Mouse (Mus musculus): ENCODE measurements around the gene Syce1l. TPM values are rescaled to one million over a fixed set of nuclear protein-coding genes. Genes with fewer than 3 reads are reported as not detected.

Syce1l gene
- polyA plus RNA-seq, 1 experiment from 2014 or later = not detected

DNA sequence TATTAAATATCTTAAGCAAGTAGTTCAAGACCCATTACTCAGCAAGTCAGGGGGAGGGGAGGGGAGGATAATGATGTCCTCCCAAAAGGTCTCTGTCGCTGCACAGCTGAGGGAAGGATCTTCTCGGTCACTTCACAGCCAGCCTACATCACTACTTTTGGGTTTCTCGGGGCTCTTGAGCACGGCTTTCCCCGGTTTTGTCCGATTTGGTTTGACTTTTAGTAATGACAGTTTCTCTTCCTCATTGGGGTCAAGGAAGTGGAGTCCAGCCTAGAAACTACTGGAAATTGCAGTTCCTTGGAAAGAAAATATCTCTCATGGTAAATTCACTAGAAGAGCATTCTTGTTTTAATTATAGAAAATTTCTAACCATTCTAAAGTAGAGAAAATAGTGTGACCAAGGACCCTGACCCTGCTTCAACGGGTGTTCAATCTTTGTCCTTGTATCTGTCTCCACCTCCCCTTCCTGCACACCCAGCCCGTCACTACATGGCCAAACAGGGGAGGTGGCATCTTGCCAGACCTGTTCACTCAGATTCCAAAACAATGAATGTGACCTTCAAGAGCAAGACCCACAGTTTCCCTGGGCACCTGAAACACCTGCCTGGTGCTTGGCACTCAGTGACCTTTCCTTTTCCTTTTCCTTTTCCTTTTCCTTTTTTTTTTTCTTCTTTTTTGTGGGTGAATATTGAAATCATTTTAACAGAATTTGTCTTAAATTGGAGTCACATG, 632 bp downstream of the Syce1l start:
- H3K4me2 ChIP-seq (ENCODE audit: low read depth, low read length) = no peak overlapping the region
- no peaks in the 10 kb centered on the region for H3K9me3 ChIP-seq (replicated peaks; ENCODE audit: control insufficient read depth, low read length)
- H3K4me3 ChIP-seq (replicated peaks; ENCODE audit: low read length) = no peak overlapping the region
- H3K27me3 ChIP-seq (ENCODE audit: control insufficient read depth, insufficient read depth, low read length) = no peaks in the 10 kb centered on the region
- H3K36me3 ChIP-seq (ENCODE audit: control insufficient read depth, insufficient read depth, low read length) = no peaks in the 10 kb centered on the region
- no peak overlapping the region for H3K27ac ChIP-seq (ENCODE audit: low read length)
- no peaks in the 10 kb centered on the region for H3K4me1 ChIP-seq (ENCODE audit: control insufficient read depth, insufficient read depth, low read length)
- no peak for ATAC-seq (ENCODE audit: insufficient read depth, low FRiP score)
- WGBS = 79% methylated on average over 8 of the region's 8 CpGs
- H3K9ac ChIP-seq (ENCODE audit: low read length) = no peak overlapping the region

DNA sequence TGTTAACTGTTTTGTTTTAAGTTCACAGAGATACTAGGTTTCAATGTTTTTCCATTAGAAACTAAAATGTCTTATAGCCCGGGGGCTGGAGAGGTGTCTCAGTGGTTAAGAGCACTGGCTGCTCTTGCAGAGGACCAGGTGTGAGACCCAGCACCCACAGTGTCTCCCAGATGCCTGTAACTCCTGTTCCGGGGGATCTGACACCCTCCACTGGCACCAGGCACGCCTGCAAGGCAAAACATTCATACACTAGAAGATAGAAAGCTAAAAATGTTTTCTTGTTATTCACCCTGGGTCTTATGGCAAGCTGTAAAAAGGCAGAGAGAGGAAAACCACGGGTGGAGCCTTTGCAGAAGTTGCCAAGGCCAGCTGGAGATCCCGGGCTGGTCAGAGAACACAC, 2.2 kb downstream of the Syce1l start:
- H3K27ac ChIP-seq (ENCODE audit: low read length) = no peak overlapping the region
- H3K4me1 ChIP-seq (ENCODE audit: control insufficient read depth, insufficient read depth, low read length) = no peaks in the 10 kb centered on the region
- 66% methylated on average over 5 of the region's 5 CpGs for WGBS
- ATAC-seq (ENCODE audit: insufficient read depth, low FRiP score) = no peak
- no peaks in the 10 kb centered on the region for H3K36me3 ChIP-seq (ENCODE audit: control insufficient read depth, insufficient read depth, low read length)
- H3K4me3 ChIP-seq (replicated peaks; ENCODE audit: low read length) = no peak overlapping the region
- H3K4me2 ChIP-seq (ENCODE audit: low read depth, low read length) = no peak overlapping the region
- no peak overlapping the region for H3K9ac ChIP-seq (ENCODE audit: low read length)
- H3K9me3 ChIP-seq (replicated peaks; ENCODE audit: control insufficient read depth, low read length) = no peaks in the 10 kb centered on the region
- no peaks in the 10 kb centered on the region for H3K27me3 ChIP-seq (ENCODE audit: control insufficient read depth, insufficient read depth, low read length)

DNA sequence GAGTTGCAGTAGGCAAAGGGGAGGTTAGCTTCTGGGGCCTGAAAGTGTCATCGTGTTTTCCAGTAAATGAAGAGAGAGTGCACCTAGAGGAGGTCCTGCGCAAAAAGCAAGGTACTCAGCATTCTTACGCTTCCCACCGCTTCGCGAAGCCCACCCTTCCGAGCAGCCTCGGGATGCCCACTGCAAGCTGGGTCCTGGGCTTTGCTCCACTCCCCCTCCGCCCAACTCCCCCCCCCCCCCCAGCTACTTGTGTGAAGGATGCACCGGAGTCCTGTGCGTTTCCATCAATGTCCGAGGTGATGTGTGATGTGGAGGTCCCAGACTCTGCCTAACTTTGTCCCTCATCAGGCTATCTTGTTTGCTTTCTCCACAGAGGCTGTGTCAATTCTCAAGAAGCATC, 9.4 kb downstream of the Syce1l start:
- Histone ChIP-seq H3K9ac (ENCODE audit: low read length) (no peak overlapping the region), H3K9me3 (replicated peaks; ENCODE audit: control insufficient read depth, low read length) (no peaks in the 10 kb centered on the region), H3K4me1 (ENCODE audit: control insufficient read depth, insufficient read depth, low read length) (no peaks in the 10 kb centered on the region), H3K27ac (ENCODE audit: low read length) (no peak overlapping the region), H3K4me3 (replicated peaks; ENCODE audit: low read length) (no peak overlapping the region), H3K27me3 (ENCODE audit: control insufficient read depth, insufficient read depth, low read length) (no peaks in the 10 kb centered on the region), H3K36me3 (ENCODE audit: control insufficient read depth, insufficient read depth, low read length) (no peaks in the 10 kb centered on the region), H3K4me2 (ENCODE audit: low read depth, low read length) (no peak overlapping the region)
- no peak for ATAC-seq (ENCODE audit: insufficient read depth, low FRiP score)
- 85% methylated on average over 12 of the region's 12 CpGs for WGBS

DNA sequence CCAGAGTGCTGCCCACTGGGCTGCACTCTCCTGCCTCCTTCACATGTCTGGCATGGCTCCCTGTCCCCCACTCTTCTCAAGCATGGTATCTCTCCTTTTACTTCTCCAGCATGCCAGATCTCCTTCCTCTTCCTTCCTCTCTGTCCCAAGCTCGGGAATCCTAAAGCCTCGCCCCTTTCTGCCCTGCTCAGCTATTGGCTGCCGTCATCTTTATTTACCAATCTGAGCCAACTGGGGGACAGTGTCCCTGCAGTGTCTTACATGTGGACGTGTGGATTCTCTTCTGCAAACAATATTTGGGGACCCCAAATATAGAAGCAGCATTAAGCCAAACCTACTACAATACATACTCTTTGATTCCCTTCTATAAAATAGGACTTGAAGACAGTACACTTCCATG, 10.1 kb downstream of the Syce1l start:
- Histone ChIP-seq H3K4me2 (ENCODE audit: low read depth, low read length) (no peak overlapping the region), H3K4me1 (ENCODE audit: control insufficient read depth, insufficient read depth, low read length) (no peaks in the 10 kb centered on the region), H3K9ac (ENCODE audit: low read length) (no peak overlapping the region), H3K4me3 (replicated peaks; ENCODE audit: low read length) (no peak overlapping the region), H3K27me3 (ENCODE audit: control insufficient read depth, insufficient read depth, low read length) (no peaks in the 10 kb centered on the region), H3K27ac (ENCODE audit: low read length) (no peak overlapping the region), H3K36me3 (ENCODE audit: control insufficient read depth, insufficient read depth, low read length) (no peaks in the 10 kb centered on the region), H3K9me3 (replicated peaks; ENCODE audit: control insufficient read depth, low read length) (no peaks in the 10 kb centered on the region)
- WGBS = 44% methylated on average over 4 of the region's 4 CpGs
- no peak for ATAC-seq (ENCODE audit: insufficient read depth, low FRiP score)

DNA sequence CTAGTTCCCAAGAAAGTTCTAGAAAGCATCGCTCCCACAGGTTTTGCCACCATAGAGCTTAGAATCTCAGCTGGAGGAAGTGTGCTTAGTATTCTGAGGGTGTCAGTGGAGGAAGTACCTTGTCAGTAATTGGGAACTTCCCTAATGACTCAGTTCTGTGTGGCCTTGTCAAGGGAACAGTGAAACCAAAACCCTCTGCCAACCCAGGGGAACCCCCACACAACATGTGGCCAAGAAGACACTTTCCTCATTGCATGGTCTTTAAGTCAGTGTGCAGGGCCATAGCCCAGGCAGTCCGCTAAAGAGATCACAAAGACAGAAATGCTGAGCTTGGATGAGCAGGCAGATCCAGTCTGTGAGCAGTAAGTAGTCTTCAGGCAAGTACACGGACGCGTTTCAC, 13.1 kb downstream of the Syce1l start:
- H3K9me3 ChIP-seq (replicated peaks; ENCODE audit: control insufficient read depth, low read length) = no peaks in the 10 kb centered on the region
- no peak for ATAC-seq (ENCODE audit: insufficient read depth, low FRiP score)
- H3K27me3 ChIP-seq (ENCODE audit: control insufficient read depth, insufficient read depth, low read length) = no peaks in the 10 kb centered on the region
- WGBS = 88% methylated on average over 5 of the region's 5 CpGs
- no peaks in the 10 kb centered on the region for H3K36me3 ChIP-seq (ENCODE audit: control insufficient read depth, insufficient read depth, low read length)
- H3K4me3 ChIP-seq (replicated peaks; ENCODE audit: low read length) = no peak overlapping the region
- H3K9ac ChIP-seq (ENCODE audit: low read length) = no peak overlapping the region
- no peak overlapping the region for H3K27ac ChIP-seq (ENCODE audit: low read length)
- no peak overlapping the region for H3K4me2 ChIP-seq (ENCODE audit: low read depth, low read length)
- no peaks in the 10 kb centered on the region for H3K4me1 ChIP-seq (ENCODE audit: control insufficient read depth, insufficient read depth, low read length)

DNA sequence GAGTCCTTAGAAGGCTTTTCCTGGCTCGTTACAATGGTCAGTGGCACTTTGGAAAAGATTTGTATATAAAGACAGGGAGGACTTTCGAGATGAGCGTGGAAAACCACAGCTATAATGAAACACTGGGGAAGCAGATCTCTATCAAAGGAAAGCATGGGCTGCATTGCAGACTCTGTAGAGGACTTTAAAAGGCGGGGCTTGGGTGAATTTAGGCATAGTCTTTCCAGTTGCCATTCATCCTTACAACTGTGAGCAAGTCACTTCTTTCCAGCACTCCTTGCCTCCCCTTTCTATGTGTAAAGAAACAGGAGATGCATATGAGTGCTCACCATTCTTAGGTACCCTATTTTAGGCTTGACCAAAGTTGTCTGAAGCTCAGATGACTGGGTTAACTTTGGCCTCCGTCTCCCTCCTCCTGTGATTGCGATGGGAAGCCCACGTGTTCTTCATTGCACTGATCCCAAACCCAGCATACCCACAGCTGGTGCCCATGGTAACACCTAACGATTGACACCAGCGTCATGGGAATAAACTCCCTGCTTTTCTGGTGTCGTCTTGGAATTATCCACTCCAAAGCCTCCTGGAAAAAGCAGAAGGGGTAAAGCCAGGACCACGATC, 13.8 kb downstream of the Syce1l start:
- no peak overlapping the region for H3K4me2 ChIP-seq (ENCODE audit: low read depth, low read length)
- WGBS = 83% methylated on average over 11 of the region's 11 CpGs
- ATAC-seq (ENCODE audit: insufficient read depth, low FRiP score) = no peak

DNA sequence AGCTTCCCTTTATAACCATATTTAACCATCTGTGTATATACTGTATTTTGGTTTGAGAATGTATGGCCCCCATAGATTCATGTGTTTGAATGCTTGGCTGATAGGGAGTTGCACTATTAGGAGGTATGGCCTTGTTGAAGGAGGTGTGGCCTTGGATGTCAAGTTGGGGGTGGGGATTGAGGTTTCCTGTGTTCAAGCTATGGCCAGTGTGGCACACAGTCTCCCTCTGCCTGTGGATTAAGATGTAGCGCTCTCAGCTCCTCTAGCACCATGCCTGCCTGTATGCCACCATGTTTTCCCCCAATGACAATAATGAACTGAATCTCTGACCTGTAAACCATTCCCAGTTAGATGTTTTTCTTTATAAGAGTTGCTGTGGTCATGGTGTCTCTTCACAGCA, 17.1 kb downstream of the Syce1l start:
- Histone ChIP-seq H3K4me2 (ENCODE audit: low read depth, low read length) (no peak overlapping the region), H3K27ac (ENCODE audit: low read length) (no peak overlapping the region), H3K27me3 (ENCODE audit: control insufficient read depth, insufficient read depth, low read length) (no peaks in the 10 kb centered on the region), H3K36me3 (ENCODE audit: control insufficient read depth, insufficient read depth, low read length) (no peaks in the 10 kb centered on the region), H3K9ac (ENCODE audit: low read length) (no peak overlapping the region), H3K4me1 (ENCODE audit: control insufficient read depth, insufficient read depth, low read length) (no peaks in the 10 kb centered on the region), H3K9me3 (replicated peaks; ENCODE audit: control insufficient read depth, low read length) (no peaks in the 10 kb centered on the region), H3K4me3 (replicated peaks; ENCODE audit: low read length) (no peak overlapping the region)
- ATAC-seq (ENCODE audit: insufficient read depth, low FRiP score) = no peak
- 86% methylated on average over 1 of the region's 1 CpGs for WGBS

More for the DNA sequence above, 13.8 kb downstream of the Syce1l start:
- Histone ChIP-seq H3K9me3 (replicated peaks; ENCODE audit: control insufficient read depth, low read length) (no peaks in the 10 kb centered on the region), H3K9ac (ENCODE audit: low read length) (no peak overlapping the region), H3K4me1 (ENCODE audit: control insufficient read depth, insufficient read depth, low read length) (no peaks in the 10 kb centered on the region), H3K27ac (ENCODE audit: low read length) (no peak overlapping the region), H3K36me3 (ENCODE audit: control insufficient read depth, insufficient read depth, low read length) (no peaks in the 10 kb centered on the region), H3K4me3 (replicated peaks; ENCODE audit: low read length) (no peak overlapping the region), H3K27me3 (ENCODE audit: control insufficient read depth, insufficient read depth, low read length) (no peaks in the 10 kb centered on the region)

DNA sequence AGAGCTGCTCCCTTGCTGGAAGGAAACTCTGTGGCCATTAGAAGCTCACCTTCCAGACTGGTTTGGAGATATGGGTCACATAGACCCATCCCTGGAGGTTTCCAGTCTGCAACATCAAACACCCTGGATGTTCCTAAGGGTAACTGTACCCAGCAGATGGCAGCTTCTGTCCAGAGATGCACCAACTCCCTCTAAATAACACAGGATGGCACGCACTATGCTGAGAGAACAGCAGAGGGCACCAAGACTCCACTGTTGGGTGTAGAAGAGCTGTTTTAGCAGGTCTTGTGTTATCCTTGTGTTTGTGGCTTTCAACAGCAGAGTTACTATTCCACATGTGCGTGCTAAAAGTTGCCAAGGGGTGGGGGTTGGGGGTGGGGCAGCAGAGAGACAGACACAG, 21.5 kb downstream of the Syce1l start:
- ATAC-seq (ENCODE audit: insufficient read depth, low FRiP score) = no peak; the same call in 1 of the 2 replicates
- Histone ChIP-seq H3K36me3 (ENCODE audit: control insufficient read depth, insufficient read depth, low read length) (no peaks in the 10 kb centered on the region), H3K4me3 (replicated peaks; ENCODE audit: low read length) (no peak overlapping the region), H3K27me3 (ENCODE audit: control insufficient read depth, insufficient read depth, low read length) (no peaks in the 10 kb centered on the region), H3K9me3 (replicated peaks; ENCODE audit: control insufficient read depth, low read length) (no peaks in the 10 kb centered on the region), H3K4me1 (ENCODE audit: control insufficient read depth, insufficient read depth, low read length) (no peaks in the 10 kb centered on the region), H3K9ac (ENCODE audit: low read length) (no peak overlapping the region), H3K27ac (ENCODE audit: low read length) (no peak overlapping the region), H3K4me2 (ENCODE audit: low read depth, low read length) (no peak overlapping the region)
- 11% methylated on average over 2 of the region's 2 CpGs for WGBS

DNA sequence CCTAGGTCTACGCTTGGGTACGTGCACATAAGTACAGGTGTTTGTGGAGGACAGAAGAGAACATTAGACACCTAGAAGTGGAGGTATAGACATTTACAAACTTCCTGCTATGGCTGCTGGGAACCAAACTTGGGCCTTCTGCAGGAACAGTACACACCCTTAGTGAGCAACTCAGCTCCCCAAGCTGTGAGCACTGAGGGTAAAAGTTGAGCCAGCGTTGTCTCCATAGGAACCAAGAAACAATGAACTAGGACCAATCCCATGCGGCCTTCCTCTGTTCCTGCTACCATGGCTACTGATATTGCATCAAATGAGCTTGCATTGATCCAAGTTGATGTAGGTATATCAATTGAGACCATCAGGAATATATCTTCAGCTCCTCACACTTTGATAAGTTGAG, 22.0 kb downstream of the Syce1l start:
- Histone ChIP-seq H3K9me3 (replicated peaks; ENCODE audit: control insufficient read depth, low read length) (no peaks in the 10 kb centered on the region), H3K9ac (ENCODE audit: low read length) (no peak overlapping the region), H3K36me3 (ENCODE audit: control insufficient read depth, insufficient read depth, low read length) (no peaks in the 10 kb centered on the region), H3K4me2 (ENCODE audit: low read depth, low read length) (no peak overlapping the region), H3K27ac (ENCODE audit: low read length) (no peak overlapping the region), H3K4me1 (ENCODE audit: control insufficient read depth, insufficient read depth, low read length) (no peaks in the 10 kb centered on the region), H3K4me3 (replicated peaks; ENCODE audit: low read length) (no peak overlapping the region), H3K27me3 (ENCODE audit: control insufficient read depth, insufficient read depth, low read length) (no peaks in the 10 kb centered on the region)
- no peak for ATAC-seq (ENCODE audit: insufficient read depth, low FRiP score)
- WGBS = 68% methylated on average over 4 of the region's 4 CpGs

Measured in stomach, embryonic 16.5 days (tissue).